Mouse (Mus musculus): Measurements from ENCODE around the gene Eva1a.

Gene Eva1a

GRCm38 (mm10) chr6:82127827-82128226, 87.0 kb downstream of the Eva1a start:
- DNase-seq (ENCODE audit: low spot score in 2 of 2): no peak

GRCm38 (mm10) chr6:82129630-82130217, 88.9 kb downstream of the Eva1a start:
- no peak for DNase-seq (ENCODE audit: low spot score in 2 of 2)

GRCm38 (mm10) chr6:82132876-82133591, 92.2 kb downstream of the Eva1a start:
- no peak for DNase-seq (ENCODE audit: low spot score in 2 of 2)

- no peak for DNase-seq (ENCODE audit: low spot score in 2 of 2)
Observed at GRCm38 (mm10) chr6:82133592-82133978, 92.7 kb downstream of the Eva1a start.

GRCm38 (mm10) chr6:82135959-82136712, 95.3 kb downstream of the Eva1a start:
- no peak for DNase-seq (ENCODE audit: low spot score in 2 of 2)
